8 mouse cellular contexts compared by ENCODE assay signal in genomic region chr5:128436909-128437308, GRCm38 (mm10). TPM values are rescaled to one million over a fixed set of nuclear protein-coding genes. Genes with fewer than 3 reads are reported as not detected.
DNase-seq lines count a peak whose midpoint lies in the region; ATAC-seq and TF ChIP-seq lines count a peak whose summit lies in the region.
"Had no signal": no experiment of that assay in that cellular context is flagged by ENCODE, and none has a peak within 500 bp of the region (broad histone marks: within the 10 kb centered on the region; RNA-seq: fewer than 3 reads in every experiment).

No protein-coding gene starts in this region.

- no peak overlapping the region for H3K9ac ChIP-seq in ES-Bruce4 (ENCODE audit: low read depth, poor library complexity, severe bottlenecking)
- H3K9ac ChIP-seq in ES-E14 (ENCODE audit: insufficient read depth, low read depth, low read length, poor library complexity, severe bottlenecking): no peak overlapping the region
- H3K9ac ChIP-seq: limb, embryonic 12.5 days had no signal

- peaks cover 5% of the 10 kb centered on the region; the same call in 1 of the 2 replicates for H3K27me3 ChIP-seq in ES-Bruce4 (ENCODE audit: control insufficient read depth, insufficient read depth, low read length, poor library complexity, severe bottlenecking)

- TF ChIP-seq CTCF in ES-Bruce4 (IDR thresholded peaks at IDR 0.05; ENCODE audit: low read depth, low read length): peak; percentile 86

- DNase-seq in ES-E14 (ENCODE audit: low read depth, low spot score): peak; percentile 82
- DNase-seq in left cerebral cortex, adult 9 months (ENCODE audit: low spot score in 2 of 2): peak; percentile 42 to 93
- peak; percentile 76 for DNase-seq in retina, postnatal 1 day
- no peak for DNase-seq in spleen, adult 12 weeks (ENCODE audit: low spot score)
- no peak for DNase-seq in thymus, adult 18-20 months

- TF ChIP-seq EP300 in ES-Bruce4 (IDR thresholded peaks at IDR 0.05; ENCODE audit: insufficient read depth, low read depth, low read length): no peak

- H3K9me3 ChIP-seq in ES-Bruce4 (replicated peaks; ENCODE audit: control insufficient read depth, insufficient read depth, low read length, poor library complexity, severe bottlenecking): no peaks in the 10 kb centered on the region
- H3K9me3 ChIP-seq in ES-E14 (ENCODE audit: control insufficient read depth, insufficient read depth, low read depth, low read length): no peaks in the 10 kb centered on the region
- H3K9me3 ChIP-seq: limb, embryonic 12.5 days had no signal

- H3K36me3 ChIP-seq in ES-Bruce4 (ENCODE audit: control insufficient read depth, insufficient read depth, low read length, poor library complexity, severe bottlenecking) (no peaks in the 10 kb centered on the region), ES-E14 (ENCODE audit: control insufficient read depth, insufficient read depth, low read length, poor library complexity, severe bottlenecking) (no peaks in the 10 kb centered on the region)
- H3K36me3 ChIP-seq: limb, embryonic 12.5 days had no signal

- peak; percentile 72 for ATAC-seq in frontal cortex, adult (ENCODE audit: low TSS enrichment)

- H3K27ac ChIP-seq in ES-Bruce4 (ENCODE audit: insufficient read depth, low read length): no peak overlapping the region
- no peak overlapping the region for H3K27ac ChIP-seq in ES-E14 (ENCODE audit: insufficient read depth, low read depth, low read length, poor library complexity, severe bottlenecking)
- H3K27ac ChIP-seq: limb, embryonic 12.5 days had no signal

- H3K4me3 ChIP-seq in ES-Bruce4 (ENCODE audit: low read depth, low read length) (no peak overlapping the region), ES-E14 (ENCODE audit: insufficient read depth in 1 of 2, low read depth in 1 of 2, low read length in 2 of 2, poor library complexity in 1 of 2, severe bottlenecking in 1 of 2) (no peak overlapping the region)
- H3K4me3 ChIP-seq: limb, embryonic 12.5 days had no signal

- TF ChIP-seq POLR2A in ES-Bruce4 (IDR thresholded peaks at IDR 0.05; ENCODE audit: insufficient read depth, low read length): no peak

- H3K4me1 ChIP-seq in ES-Bruce4 (ENCODE audit: control insufficient read depth, insufficient read depth, low read length) (peaks cover 2% of the 10 kb centered on the region), ES-E14 (ENCODE audit: control insufficient read depth in 2 of 2, insufficient read depth in 2 of 2, low read length in 2 of 2, poor library complexity in 1 of 2) (peaks cover 0 to 9% of the 10 kb centered on the region in 2 experiments; a peak in 2 of 4 replicates)

- in situ Hi-C loops in ES-E14 (cut with MboI; ENCODE audit: low sequenced_read_pairs in 2 of 2, unreplicated experiment in 2 of 2): no loop called here

TF ChIP-seq in ES-E14, 5 proteins besides CTCF, POLR2A, EP300 and RAD21:
- TF ChIP-seq HCFC1 (IDR thresholded peaks at IDR 0.05; ENCODE audit: borderline replicate concordance, insufficient read depth, low read length) (no peak), MAFK (IDR thresholded peaks at IDR 0.05; ENCODE audit: insufficient read depth, low read depth, low read length) (no peak), CHD2 (IDR thresholded peaks at IDR 0.05; ENCODE audit: low read depth, low read length) (no peak), ZC3H11A (IDR thresholded peaks at IDR 0.05; ENCODE audit: borderline replicate concordance, low read depth, low read length) (peak; percentile 30; the same call in 1 of the 2 replicates)

RNA-seq across cellular contexts. Expression of gene Tmem132d, which starts 4.0 kb away (rescaled TPM):
- polyA plus RNA-seq in ES-Bruce4 (2011; ENCODE audit: insufficient read depth, insufficient read length, low read depth, missing spikeins): 0.19 and 0.32 TPM in 2 replicates
- 2.5 and 4.9 TPM in 2 replicates for total RNA-seq in ES-E14 (2012; rRNA removed)

Comparison
In these comparisons a context has a peak if more than half of its experiments do, and no peak if none do; other contexts are left out.
1. DNase-seq: peak in ES-E14 (single experiment), left cerebral cortex, adult 9 months (2 of 2) and retina, postnatal 1 day (single experiment); none in spleen, adult 12 weeks (single experiment) and thymus, adult 18-20 months (0 of 2).